Mouse (Mus musculus): ENCODE measurements around the gene Stac2.

Stac2 gene

DNA sequence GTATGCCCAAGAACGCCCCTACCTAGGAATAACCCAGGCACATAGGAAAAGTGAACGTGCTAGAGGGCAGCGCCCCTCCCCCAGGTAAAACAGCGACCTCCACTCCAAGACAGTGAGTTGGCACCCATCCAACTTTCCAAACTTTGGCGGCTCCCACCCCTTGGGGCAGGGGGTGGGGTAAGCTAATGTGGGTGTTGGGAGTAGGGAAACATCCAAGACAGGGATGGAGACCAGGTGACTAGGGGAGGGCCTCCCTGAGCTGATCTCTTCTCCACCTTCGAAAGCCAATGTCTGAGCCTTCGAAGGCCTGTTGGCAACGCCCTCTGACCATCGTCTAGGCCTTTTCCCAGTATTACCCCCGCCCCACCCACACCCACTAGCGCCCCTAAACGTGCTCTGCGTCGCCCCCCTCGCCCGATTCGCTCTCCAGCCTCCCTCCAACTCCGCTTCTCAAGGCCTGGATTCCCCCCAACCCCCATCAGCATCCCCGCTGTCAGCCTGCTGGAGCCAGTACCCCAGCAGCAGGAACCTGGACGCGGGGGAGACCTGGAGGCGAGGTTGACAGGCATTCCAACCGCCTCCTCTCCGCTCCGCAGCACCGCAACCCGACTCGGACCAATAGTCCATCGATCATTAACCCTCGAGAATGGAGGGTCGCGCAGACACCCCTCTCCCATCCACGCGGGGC, 31.6 kb downstream of the Stac2 start:
- no peak for DNase-seq (ENCODE audit: low spot score in 2 of 2)

DNA sequence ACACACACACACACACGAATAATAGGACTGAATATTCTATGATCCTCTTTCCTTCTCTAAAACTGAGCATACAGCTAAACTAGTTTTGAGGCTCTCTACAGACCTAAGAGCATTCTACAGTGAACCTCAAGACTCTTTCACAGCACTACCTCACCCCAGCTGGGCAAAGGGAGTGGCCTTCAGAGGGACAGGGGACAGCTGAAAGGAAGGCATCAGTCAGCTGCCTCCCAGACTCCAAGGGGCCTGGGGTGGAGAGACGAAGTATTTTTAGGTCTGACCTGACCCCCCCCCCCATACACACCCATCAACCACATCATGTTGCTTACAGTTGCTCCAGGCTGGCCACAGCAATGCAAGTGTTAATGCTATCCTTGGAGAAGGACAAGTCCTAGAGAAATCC, 32.1 kb downstream of the Stac2 start:
- DNase-seq (ENCODE audit: low spot score in 2 of 2), result no peak

DNA sequence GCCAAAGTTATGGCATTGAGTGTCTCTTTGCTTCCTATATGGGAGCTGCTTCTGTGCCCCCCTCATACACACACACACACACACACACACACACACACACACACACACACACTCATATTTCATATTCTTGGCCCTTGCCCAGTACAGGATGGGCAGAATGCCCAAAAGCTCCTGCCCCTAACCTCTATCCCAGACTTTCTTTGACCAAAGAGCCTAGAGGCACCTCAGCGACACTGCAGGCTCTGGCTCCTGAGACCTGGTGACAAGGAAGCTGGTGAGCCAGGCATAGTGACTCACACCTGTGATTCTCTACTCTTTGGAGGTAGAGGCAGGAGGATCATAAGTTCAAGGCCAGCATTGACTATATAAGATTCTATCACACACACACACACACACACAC, 32.6 kb downstream of the Stac2 start:
- no peak for DNase-seq (ENCODE audit: low spot score in 2 of 2)

DNA sequence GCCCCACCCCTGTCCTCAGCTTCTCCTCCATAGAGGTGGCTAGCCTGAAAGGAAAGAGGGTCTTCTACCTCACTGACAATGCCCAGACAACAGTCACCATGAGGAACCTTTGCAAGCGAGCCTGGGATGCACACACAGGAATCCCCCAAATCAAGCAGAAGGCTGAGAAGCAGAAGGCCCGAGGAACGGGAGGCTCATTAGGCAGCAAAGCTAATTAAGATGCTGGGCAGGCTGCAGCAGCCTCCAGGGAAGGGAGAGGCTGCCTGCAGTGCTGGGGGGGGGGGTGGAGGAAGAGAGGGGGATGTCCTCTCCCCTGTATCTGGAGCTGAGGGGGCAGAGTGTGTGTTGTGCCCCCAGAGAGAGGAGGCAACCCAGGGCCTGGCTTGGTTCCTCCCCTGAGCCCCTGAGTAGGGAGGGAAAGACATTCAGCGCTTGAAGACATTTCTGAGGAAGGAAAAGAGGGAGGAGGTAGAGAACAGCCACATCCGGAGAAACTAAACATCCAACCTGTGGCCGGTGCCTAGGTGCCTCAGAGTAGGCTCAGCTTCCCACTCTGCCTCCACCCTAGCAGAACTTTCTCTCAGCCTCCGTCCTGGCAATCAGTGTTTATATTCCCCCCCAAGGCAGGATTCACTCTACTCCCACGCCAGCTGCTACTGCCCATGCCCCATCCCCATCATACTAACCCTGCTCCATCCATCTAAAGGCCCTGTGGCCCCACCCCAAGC, 33.2 kb downstream of the Stac2 start:
- no peak for DNase-seq (ENCODE audit: low spot score in 2 of 2)

DNA sequence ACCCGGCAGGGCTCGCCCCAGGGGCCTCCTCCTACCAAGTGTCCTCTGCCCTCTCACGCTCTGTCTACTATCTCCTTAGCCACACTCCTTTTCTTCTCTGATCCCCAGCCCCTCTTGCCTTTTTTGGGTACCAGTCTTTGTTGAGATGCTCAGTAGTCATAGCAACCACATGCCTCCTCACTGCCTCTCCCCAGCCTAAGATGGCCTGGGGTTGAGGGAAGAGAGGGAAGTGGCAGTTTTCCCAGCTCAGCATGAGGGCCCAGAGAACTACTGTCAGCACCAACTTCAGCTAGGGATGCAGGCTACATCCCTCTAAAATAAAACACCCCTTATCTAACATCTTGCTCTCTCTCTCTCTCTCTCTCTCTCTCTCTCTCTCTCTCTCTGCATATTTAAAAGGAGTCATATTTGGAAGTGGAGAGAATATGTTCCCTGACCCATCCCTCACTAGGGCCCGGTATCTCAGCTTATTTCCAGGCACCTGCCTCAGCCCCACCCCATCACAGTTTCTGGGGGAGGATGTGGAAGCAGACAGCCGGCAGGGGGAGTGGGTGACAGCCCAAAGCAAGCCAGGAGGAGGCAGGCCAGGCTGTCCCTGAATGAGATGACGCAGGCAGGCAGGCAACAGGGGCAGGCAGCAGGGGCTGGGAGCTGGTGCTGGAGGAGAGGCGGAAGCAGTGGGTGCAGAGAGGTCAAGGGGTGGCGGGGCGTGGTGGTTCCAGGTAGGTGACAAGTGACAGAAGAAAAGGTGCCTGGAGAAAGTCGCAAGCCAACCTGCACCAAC, 34.2 kb downstream of the Stac2 start:
- peak; percentile 41 to 73 for DNase-seq (ENCODE audit: low spot score in 2 of 2)

DNA sequence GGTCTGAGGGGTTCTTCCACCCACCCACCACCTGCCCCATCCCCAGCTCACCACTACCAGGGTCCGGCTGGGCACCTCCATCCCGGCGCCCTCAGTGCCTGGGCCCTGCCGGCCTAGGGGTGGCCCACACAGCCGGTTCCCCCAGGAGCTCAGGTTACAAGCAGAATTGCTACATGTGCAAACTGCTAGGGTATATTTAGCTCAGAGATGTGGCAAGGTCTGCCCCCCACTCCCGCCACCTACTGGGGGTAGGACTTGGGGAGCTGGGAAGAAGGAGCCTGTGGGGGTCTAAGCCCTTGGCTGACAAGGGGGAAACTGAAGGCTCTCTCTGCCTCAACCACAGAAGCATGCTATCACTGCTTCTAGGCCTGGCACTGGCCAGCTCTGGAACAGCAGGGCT, 35.0 kb downstream of the Stac2 start:
- no peak for DNase-seq (ENCODE audit: low spot score in 2 of 2)

DNA sequence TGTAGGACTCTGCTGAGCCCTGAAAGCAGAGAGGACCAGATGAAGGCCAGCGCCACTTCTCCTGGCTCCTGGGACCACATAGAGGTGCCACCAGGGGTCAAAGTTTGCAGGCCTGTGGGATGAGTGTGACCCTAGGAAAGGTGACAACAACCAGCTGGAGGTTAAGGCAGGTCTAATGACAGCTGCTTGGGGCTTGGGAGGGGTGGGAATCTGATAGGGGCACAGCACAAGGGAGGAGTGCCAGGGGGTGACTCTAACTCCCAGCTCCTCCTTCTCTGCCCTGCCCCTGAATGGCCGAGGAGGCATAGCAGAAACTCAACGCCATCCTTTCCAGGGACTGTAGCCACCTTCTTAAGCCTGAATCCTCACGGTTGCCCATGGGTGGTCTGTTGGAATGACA, 36.4 kb downstream of the Stac2 start:
- DNase-seq (ENCODE audit: low spot score in 2 of 2), result no peak

DNA sequence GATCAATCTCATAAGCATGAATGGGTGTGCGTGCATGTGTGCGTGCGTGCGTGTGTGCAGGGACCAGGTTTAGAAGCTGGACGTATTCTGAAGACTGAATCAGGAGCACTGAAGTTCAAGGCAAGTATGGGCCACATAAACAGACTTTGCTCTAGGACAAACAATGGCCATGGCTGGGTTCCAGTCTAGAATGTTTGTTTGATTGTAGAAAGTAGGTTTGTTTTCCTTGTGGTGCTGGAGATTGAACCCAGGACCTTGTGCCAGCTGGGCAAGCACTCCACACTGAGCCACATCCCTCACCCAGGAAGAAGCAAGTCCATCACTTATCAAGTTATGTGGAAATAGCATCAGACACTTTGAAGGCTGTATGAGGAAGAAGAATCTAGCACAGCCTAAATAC, 37.1 kb downstream of the Stac2 start:
- no peak for DNase-seq (ENCODE audit: low spot score in 2 of 2)

DNA sequence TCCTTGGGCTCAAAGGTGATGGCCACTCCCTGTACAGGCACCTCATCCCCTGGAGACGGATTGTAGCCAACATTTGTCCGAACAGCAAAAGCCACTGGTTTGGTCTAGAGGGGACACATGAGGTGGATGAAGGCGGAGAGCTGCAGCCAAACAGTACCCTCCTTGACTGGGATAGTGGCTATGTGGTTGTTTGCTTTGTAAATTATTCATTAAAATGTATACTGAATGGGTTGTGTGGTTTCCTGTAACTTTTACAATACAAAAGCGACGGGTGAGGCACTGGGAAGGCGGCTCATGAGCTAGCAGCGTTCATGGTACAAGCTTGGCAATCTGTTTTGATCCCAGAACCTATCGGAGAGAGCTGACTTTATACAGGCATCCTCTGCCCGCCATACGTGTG, 40.4 kb downstream of the Stac2 start:
- no peak for DNase-seq (ENCODE audit: low spot score in 2 of 2)

DNA sequence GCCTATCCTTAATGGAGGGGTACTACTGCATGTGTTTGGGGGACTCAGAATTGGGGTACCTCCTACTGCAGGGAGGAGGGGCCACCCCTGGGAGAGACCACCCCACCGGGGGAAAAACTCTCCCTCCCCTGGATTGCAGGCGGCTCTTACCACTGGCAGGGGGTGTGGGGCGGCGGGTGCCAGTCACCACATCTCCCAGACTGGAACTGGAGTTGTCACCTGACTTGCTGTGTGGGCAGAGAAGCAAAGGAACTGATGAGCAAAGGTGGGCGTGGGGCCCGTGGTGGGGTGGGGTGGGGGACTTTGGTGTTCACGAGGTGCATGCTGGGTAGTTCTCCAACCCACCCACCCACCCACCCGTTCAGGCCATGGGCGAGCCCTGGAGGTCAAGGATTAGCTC, 41.5 kb downstream of the Stac2 start:
- DNase-seq (ENCODE audit: low spot score in 2 of 2), result no peak

DNA sequence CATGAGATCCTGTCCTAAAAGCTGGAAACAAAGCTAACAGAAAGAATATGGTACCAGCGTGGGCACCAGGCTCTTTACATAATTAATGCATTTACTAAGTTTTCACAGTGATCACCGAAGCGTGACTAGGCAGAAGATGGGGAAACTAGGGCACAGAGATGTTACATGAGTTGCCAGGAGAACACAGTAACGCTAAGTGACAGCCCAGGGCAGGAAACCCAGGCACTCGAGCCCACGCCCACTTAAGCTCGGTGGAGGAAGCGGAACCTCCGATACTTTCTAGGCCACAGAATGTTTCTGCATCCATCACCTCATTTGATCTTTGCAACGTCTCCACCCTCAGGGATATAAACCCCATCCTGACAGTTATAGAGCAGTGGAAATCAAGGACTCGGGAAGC, 45.2 kb downstream of the Stac2 start:
- DNase-seq (ENCODE audit: low spot score in 2 of 2), result no peak

DNA sequence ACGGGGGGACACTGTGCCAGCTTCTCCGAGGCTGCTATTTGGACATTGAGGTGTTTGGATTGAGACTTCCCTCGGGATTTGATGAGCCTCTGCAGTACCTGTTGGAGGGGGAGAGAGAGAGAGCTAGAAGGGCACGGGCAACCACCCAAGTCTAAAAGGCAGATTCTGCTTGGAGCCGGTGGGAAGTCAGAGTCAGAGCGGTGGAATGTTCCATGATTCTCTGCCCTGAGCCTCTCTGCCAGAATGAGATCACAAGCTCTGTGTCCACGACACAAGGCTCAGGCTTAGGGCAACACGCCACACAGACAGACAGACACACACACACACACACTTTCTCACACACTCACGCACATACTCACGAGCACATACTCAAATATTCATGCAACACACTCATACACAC, 47.6 kb downstream of the Stac2 start:
- DNase-seq (ENCODE audit: low spot score in 2 of 2), result no peak

DNA sequence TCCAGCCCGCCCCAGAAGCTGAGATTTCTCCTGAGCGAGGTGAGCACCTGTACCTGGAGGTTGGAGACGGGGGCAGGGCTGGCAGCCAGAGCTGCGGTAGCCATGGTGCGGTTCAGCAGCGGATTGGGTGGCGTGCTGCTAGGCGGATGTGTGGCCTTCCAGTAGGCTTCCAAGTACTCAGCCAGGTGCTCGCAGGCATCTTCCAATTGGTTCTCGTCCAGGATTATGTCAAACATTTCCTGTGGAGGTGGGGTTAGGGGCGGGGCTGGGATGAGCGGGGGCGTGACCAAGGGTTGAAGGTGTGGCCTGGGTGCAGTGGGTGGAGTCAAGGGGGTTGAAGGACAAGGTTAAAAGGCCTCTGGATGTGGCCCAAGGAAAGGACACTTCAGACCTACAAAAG, 48.2 kb downstream of the Stac2 start:
- DNase-seq (ENCODE audit: low spot score in 2 of 2), result no peak

DNA sequence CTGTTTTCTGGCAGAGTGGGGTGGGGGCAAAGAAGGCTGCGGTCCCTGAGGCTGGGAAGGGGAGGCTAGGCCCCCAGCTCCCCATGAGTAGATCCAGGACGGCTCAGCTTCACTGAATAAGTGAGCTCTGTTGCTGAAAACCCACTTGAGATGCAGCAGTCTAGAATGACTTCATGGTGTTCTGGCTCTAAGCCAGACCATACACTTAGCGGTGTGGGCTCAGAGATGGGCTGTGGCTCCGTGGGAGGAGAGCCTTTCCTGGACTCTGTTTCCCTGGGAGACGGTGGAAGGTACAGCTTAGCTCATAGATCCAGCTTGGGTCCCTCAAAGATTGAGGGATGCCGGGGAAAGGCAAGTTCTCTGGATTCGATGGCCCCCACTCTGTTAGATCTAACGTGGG, 49.1 kb downstream of the Stac2 start:
- no peak for DNase-seq (ENCODE audit: low spot score in 2 of 2)

DNA sequence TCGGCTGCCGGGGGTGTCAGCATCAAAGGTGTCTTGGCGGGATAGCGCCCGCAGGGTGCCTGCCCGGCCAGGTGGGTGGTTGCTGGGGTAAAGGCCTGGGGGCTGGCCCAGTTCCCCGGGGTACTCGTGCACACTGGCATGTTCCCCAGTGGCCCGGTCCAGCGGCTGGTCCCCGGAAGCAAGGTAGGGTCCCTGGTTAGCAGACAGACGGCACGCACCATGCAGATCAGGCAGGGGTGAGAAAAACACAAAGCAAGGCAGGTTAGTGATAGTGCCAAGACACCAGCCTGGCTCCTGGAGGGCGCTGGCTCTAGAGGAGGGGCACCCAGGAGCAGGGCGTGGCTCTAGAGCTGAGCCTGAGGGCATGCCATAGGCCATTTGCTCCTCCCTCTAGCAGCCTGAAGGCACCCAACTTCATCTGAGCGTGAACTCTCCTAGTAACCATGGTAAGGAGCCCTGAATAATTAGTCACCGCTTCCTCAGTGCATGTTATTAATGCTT, 50.0 kb downstream of the Stac2 start:
- peak; percentile 52 to 75 for DNase-seq (ENCODE audit: low spot score in 2 of 2)

DNA sequence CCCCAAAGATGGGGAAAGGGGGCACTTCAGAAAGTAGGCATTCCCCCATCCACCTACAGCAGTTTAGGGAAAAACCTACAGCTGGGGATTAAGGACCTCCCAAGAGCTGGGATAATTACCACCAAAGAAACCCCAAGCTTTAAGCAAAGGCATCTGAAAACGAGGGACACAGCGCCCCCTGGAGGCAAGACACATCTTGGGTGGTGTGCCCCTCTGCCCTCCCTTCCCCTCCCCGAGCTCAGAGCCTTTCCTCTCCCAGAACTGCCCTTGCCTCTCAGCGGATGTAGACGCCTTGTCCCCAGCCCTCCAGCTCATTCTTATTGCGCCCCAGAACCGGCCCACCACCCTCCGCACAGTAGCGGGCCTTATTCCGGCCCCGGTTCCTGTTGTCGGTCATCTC, 50.6 kb downstream of the Stac2 start:
- peak; percentile 87 to 97 for DNase-seq (ENCODE audit: low spot score in 2 of 2)

DNA sequence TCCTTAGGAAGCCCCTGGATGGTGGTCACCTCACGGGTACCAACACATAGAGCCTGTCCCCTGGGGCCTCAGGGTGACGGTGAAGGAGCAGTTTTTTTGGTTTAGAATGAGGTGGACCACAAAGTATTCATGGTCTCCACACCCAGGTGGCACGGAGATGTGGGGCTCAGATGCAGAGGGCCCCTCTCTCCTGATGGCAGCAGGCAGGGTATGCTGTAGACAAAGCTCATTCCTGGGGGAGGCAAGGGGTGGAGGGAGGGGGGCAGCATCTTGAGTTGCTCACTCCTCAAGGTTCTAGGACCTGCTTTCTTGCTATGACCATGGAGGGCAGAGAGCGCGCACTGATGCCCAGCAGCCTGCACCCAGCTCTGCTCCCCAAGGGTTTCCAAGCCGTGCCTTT, 51.3 kb downstream of the Stac2 start:
- DNase-seq (ENCODE audit: low spot score in 2 of 2), result no peak

DNA sequence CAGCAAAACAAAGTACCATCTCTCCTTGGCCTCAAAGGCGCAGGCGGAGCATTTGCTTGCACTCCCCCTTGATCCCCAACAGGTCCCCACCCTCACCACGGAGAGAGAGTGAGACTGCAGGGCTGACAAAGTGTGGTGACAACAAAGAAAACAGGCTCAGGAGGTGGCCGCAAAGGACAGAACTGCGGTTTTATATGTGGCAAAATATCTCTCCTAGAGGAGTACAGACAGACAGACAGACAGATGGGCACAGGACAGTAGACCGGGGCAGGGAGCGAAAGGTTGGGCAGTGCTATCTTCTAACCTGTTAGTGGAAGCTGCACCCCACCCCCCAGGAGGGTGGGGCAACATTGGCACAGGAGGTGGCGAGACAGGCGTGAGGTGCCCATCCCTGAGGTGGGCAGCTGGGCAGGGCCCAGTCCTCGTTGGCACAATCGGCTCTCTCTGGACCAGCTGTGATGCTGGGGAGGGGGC, 51.9 kb downstream of the Stac2 start:
- peak; percentile 47 to 71 for DNase-seq (ENCODE audit: low spot score in 2 of 2)

DNA sequence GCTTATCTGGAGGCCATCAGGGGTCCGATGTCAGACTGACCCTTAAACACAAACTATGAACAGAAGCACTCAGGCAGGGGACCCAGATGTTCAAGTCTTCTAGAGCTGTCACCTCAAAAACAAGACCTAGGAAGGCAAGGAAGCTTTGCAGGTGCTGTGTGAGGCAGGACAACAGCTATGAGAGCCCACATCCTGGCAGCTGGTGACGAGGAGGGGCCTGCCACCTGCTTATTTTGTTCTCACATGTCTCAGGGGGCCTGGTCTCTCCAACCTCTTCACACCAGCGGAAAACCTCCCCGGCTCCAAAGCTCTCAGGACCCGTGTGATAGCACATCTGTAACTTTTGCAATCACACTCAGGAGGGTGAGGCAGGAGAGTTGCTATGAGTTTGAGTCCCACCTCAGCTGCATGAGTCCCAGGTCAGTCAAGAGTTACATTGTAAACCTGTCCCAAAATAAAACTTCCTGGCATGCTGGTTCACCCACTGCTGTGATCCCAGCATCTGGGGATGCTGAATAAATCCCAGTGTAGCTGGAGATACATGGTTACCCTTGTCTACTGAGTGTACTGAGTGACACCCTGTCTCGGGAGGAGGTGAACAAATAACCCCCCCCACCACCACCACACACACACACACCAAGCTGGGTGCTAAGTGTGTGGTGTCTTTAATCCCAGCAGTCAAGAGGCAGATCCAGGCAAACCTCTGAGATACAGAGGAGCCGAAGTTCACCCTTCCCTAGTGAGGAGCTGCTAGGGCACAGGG, 52.7 kb downstream of the Stac2 start:
- peak; percentile 59 to 74 for DNase-seq (ENCODE audit: low spot score in 2 of 2)

DNA sequence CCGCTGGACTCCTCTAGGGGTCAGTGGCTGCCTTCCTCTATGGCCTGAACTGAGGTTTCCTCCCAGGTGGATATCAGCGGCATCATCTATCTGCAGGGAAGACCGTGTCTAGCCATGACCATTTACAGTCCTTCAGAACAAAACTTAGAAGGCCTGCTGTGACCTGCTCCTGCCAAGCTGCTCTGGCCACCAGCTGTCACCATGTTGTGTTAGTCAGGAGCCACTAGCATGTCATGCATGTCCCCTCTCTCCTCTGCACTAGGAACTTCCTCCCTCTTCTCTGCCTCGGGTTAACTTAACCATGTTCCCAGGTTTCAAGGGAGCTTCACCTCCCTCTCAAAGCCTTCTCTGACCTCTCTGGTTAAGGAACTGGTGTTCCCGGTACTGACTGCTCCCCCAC, 53.5 kb downstream of the Stac2 start:
- no peak for DNase-seq (ENCODE audit: low spot score in 2 of 2)

DNA sequence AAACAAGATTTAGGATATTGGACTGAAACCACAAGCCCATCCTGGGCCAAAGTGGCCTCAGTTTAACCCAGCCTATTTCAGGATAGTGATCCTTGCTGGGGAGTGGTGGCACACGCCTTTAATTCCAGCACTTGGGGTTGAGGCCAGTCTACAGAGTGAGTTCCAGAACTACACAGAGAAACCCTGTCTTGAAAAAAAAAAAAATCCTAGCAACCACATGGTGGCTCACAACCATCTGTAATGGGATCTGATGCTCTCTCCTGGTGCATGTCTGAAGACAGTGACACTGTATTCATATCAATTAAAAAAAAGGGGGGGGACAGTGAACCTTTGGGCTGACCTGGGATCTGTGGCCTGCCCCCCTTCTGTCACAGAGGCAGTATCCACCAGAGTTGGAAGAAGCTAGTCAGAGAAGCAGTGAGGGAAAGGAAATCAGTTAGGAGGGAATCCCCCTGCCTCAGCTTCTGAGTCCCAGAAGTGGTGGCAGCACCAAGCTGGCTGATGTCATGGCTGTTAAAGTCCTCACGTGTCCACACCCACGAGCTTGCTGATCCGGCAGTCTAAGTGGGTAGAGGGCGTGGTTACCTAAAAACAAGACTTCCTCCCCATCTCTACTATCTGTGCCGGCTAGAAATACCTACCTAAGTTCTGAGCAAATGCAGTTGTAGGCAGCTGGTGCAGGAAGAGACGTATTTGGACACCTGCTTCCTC, 54.2 kb downstream of the Stac2 start:
- peak in 1 of 2 experiments; percentile 45 for DNase-seq (ENCODE audit: low spot score in 2 of 2)

Data from spleen, postnatal 4 days (tissue).